ENCODE assay signal across 29 mouse cellular contexts in the genomic region with DNA sequence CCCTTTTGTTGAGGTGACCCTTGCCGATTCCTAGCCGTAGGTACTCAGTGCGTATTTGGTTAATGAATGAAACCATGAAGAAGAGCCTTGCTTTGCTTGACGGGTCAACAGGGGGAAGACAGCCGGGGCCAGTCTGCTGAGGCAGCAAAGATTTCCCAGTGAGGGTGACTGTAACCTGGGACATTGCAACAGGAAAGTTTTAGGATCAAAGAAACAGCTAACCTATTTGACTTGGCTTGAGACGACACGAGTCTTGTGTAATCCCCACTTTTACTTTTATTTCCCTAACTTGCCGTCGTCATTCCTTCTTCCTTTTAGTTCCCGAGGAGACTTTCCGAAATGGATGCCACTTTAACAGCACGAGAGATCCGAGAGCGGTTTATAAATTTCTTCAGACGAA. TPM values are rescaled to one million over a fixed set of nuclear protein-coding genes. Genes with fewer than 3 reads are reported as not detected.
"Had no signal": no experiment of that assay in that cellular context is flagged by ENCODE, and none has a peak within 500 bp of the region (broad histone marks: within the 10 kb centered on the region; RNA-seq: fewer than 3 reads in every experiment).

No protein-coding gene starts in this region.

- ATAC-seq: midbrain, embryonic 13.5 days; midbrain, embryonic 16.5 days had no signal

- H3K4me2 ChIP-seq: lung, embryonic 15.5 days; midbrain, embryonic 13.5 days had no signal

- H3K9ac ChIP-seq: limb, embryonic 13.5 days; liver, embryonic 14.5 days; lung, embryonic 15.5 days; midbrain, embryonic 13.5 days had no signal

- H3K4me3 ChIP-seq: layer of hippocampus, adult 2 months; limb, embryonic 10.5 days; limb, embryonic 13.5 days; lung, embryonic 15.5 days; megakaryocyte, embryonic 14.5 days; midbrain, embryonic 10.5 days; midbrain, embryonic 13.5 days had no signal

- H3K27me3 ChIP-seq: megakaryocyte, embryonic 14.5 days had no signal

- DNase-seq: kidney, adult 11 months; kidney, adult 8-10 months; kidney, postnatal 25 days; layer of hippocampus, adult 9-11 months; lung, adult 18-20 months; lung, postnatal 10 days; lung, postnatal 36 days; thymus, adult 2 months; thymus, postnatal 14 days; thymus, postnatal 4 days had no signal

- H3K9me3 ChIP-seq: limb, embryonic 10.5 days; limb, embryonic 13.5 days; lung, embryonic 15.5 days; megakaryocyte, embryonic 14.5 days; midbrain, embryonic 10.5 days; midbrain, embryonic 13.5 days had no signal

- H3K27ac ChIP-seq: layer of hippocampus, adult 2 months; limb, embryonic 10.5 days; limb, embryonic 13.5 days; liver, embryonic 14.5 days; lung, embryonic 15.5 days; midbrain, embryonic 10.5 days; midbrain, embryonic 13.5 days had no signal

RNA-seq across cellular contexts. Expression of gene Exosc6, which starts 19.5 kb away (rescaled TPM):
- total RNA-seq: layer of hippocampus, adult 2 months; layer of hippocampus, postnatal 25 days; left cerebral cortex, adult 18-20 months; left cerebral cortex, postnatal 25 days had no signal
- polyA plus RNA-seq: large intestine, adult 2 months; midbrain, embryonic 13.5 days; midbrain, embryonic 16.5 days; neural tube, embryonic 14.5 days; stomach, embryonic 16.5 days; testis, adult 2 months had no signal

RNA-seq across cellular contexts. Expression of gene Clec18a, which starts 55.6 kb away (rescaled TPM):
- total RNA-seq: monocyte, adult 5-6 weeks had no signal
- polyA plus RNA-seq: large intestine, adult 2 months; limb, embryonic 10.5 days; limb, embryonic 13.5 days; liver, embryonic 14.5 days; small intestine, adult 2 months; spleen, adult 2 months; stomach, embryonic 16.5 days had no signal
